Mouse (Mus musculus): ENCODE data around the gene Rbpj. TPM values are rescaled to one million over a fixed set of nuclear protein-coding genes. Genes with fewer than 3 reads are reported as not detected.

The Rbpj gene
- polyA plus RNA-seq, 1 experiment from 2014 or later, result 33.1 TPM

- H3K4me3 ChIP-seq (ENCODE audit: low read length), result no peak overlapping the region
- peak; percentile 46; the same call in 1 of the 2 replicates for ATAC-seq (ENCODE audit: low FRiP score, low TSS enrichment)
These were observed 21.9 kb upstream of the Rbpj start for GRCm38 (mm10) chr5:53444030-53444429.

DNA sequence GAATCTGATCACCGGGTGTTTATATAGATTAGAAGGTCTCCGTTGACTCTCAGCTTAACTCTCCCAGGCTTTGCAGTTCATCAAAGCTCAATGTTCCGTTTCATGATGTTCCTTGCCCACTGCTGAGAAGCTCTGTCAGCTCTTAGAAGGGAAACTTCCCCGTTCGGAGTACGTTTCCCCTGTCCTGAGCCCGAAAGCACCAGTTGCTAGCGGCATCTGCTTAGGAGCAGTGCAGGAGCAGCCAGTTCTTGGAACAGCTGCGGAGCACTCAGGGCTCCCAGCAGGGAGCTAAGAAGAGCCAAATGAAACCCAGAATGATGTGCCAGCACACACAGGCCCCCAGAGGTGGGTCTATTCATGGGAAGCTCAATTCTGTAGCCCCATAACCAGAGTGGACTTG lies 15.0 kb upstream of the Rbpj start:
- H3K27ac ChIP-seq (ENCODE audit: low read length), result no peak overlapping the region
- no peak for ATAC-seq (ENCODE audit: low FRiP score, low TSS enrichment)
- 59% methylated on average over 9 of the region's 9 CpGs for WGBS

More at GRCm38 (mm10) chr5:53444030-53444429, 21.9 kb upstream of the Rbpj start:
- Histone ChIP-seq H3K4me2 (replicated peaks; ENCODE audit: low read depth, low read length) (no peak overlapping the region), H3K4me1 (ENCODE audit: insufficient read depth, low read length) (no peaks in the 10 kb centered on the region), H3K27me3 (ENCODE audit: insufficient read depth, low read length) (no peaks in the 10 kb centered on the region), H3K27ac (ENCODE audit: low read length) (no peak overlapping the region), H3K9ac (replicated peaks; ENCODE audit: low read length) (no peak overlapping the region), H3K36me3 (ENCODE audit: insufficient read depth, low read length) (no peaks in the 10 kb centered on the region), H3K9me3 (ENCODE audit: low read length) (no peaks in the 10 kb centered on the region)
- 81% methylated on average over 5 of the region's 5 CpGs for whole genome bisulfite sequencing

DNA sequence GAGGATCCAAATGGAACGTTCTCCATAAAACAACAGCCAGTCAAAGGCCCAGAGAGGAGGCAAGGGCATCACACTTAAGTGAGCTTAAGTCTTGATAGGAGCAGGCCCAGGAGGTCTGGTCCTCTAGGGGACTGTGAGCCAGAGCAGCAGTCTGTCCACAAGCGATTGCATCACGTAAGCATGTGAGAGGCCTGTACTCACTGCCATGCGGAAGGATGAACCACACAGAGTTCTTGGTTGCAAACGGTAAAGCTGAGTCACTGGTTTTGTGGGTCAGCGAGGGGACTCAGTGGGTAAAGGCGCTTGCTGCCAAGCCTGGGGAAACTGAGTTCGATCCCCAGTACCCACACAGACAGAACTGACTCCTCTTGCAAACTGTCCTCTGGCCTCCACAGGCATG lies 14.1 kb upstream of the Rbpj start:
- no peaks in the 10 kb centered on the region for H3K9me3 ChIP-seq (ENCODE audit: low read length)
- no peak overlapping the region for H3K9ac ChIP-seq (replicated peaks; ENCODE audit: low read length)
- no peak overlapping the region for H3K27ac ChIP-seq (ENCODE audit: low read length)
- H3K4me2 ChIP-seq (replicated peaks; ENCODE audit: low read depth, low read length), result no peak overlapping the region
- no peaks in the 10 kb centered on the region for H3K27me3 ChIP-seq (ENCODE audit: insufficient read depth, low read length)
- H3K36me3 ChIP-seq (ENCODE audit: insufficient read depth, low read length), result no peaks in the 10 kb centered on the region
- 91% methylated on average over 8 of the region's 8 CpGs for WGBS
- no peaks in the 10 kb centered on the region for H3K4me1 ChIP-seq (ENCODE audit: insufficient read depth, low read length)
- H3K4me3 ChIP-seq (ENCODE audit: low read length), result no peak overlapping the region
- no peak for ATAC-seq (ENCODE audit: low FRiP score, low TSS enrichment)

More for the DNA sequence above, 15.0 kb upstream of the Rbpj start:
- no peaks in the 10 kb centered on the region for H3K36me3 ChIP-seq (ENCODE audit: insufficient read depth, low read length)
- no peak overlapping the region for H3K4me3 ChIP-seq (ENCODE audit: low read length)
- H3K9me3 ChIP-seq (ENCODE audit: low read length), result no peaks in the 10 kb centered on the region
- no peaks in the 10 kb centered on the region for H3K4me1 ChIP-seq (ENCODE audit: insufficient read depth, low read length)
- H3K9ac ChIP-seq (replicated peaks; ENCODE audit: low read length), result no peak overlapping the region
- H3K27me3 ChIP-seq (ENCODE audit: insufficient read depth, low read length), result no peaks in the 10 kb centered on the region
- no peak overlapping the region for H3K4me2 ChIP-seq (replicated peaks; ENCODE audit: low read depth, low read length)

- H3K9me3 ChIP-seq (ENCODE audit: low read length), result no peaks in the 10 kb centered on the region
- 58% methylated on average over 3 of the region's 3 CpGs for WGBS
- no peaks in the 10 kb centered on the region for H3K27me3 ChIP-seq (ENCODE audit: insufficient read depth, low read length)
- H3K27ac ChIP-seq (ENCODE audit: low read length), result no peak overlapping the region
- no peak overlapping the region for H3K9ac ChIP-seq (replicated peaks; ENCODE audit: low read length)
- H3K4me2 ChIP-seq (replicated peaks; ENCODE audit: low read depth, low read length), result no peak overlapping the region
- no peaks in the 10 kb centered on the region for H3K36me3 ChIP-seq (ENCODE audit: insufficient read depth, low read length)
- ATAC-seq (ENCODE audit: low FRiP score, low TSS enrichment), result no peak; the same call in 1 of the 2 replicates
- no peak overlapping the region for H3K4me3 ChIP-seq (ENCODE audit: low read length)
- H3K4me1 ChIP-seq (ENCODE audit: insufficient read depth, low read length), result no peaks in the 10 kb centered on the region
These were observed 13.0 kb upstream of the Rbpj start for GRCm38 (mm10) chr5:53452920-53453319.

GRCm38 (mm10) chr5:53454706-53455105 lies 11.2 kb upstream of the Rbpj start:
- Histone ChIP-seq H3K27me3 (ENCODE audit: insufficient read depth, low read length) (no peaks in the 10 kb centered on the region), H3K4me2 (replicated peaks; ENCODE audit: low read depth, low read length) (no peak overlapping the region), H3K36me3 (ENCODE audit: insufficient read depth, low read length) (no peaks in the 10 kb centered on the region), H3K4me1 (ENCODE audit: insufficient read depth, low read length) (no peaks in the 10 kb centered on the region), H3K9ac (replicated peaks; ENCODE audit: low read length) (no peak overlapping the region), H3K27ac (ENCODE audit: low read length) (no peak overlapping the region), H3K9me3 (ENCODE audit: low read length) (no peaks in the 10 kb centered on the region), H3K4me3 (ENCODE audit: low read length) (no peak overlapping the region)
- WGBS, result 75% methylated on average over 9 of the region's 9 CpGs
- no peak for ATAC-seq (ENCODE audit: low FRiP score, low TSS enrichment)

GRCm38 (mm10) chr5:53455459-53455858 lies 10.5 kb upstream of the Rbpj start:
- H3K4me1 ChIP-seq (ENCODE audit: insufficient read depth, low read length), result no peaks in the 10 kb centered on the region
- H3K27ac ChIP-seq (ENCODE audit: low read length), result no peak overlapping the region
- H3K27me3 ChIP-seq (ENCODE audit: insufficient read depth, low read length), result no peaks in the 10 kb centered on the region
- H3K9me3 ChIP-seq (ENCODE audit: low read length), result no peaks in the 10 kb centered on the region
- H3K36me3 ChIP-seq (ENCODE audit: insufficient read depth, low read length), result no peaks in the 10 kb centered on the region
- no peak overlapping the region for H3K9ac ChIP-seq (replicated peaks; ENCODE audit: low read length)
- ATAC-seq (ENCODE audit: low FRiP score, low TSS enrichment), result no peak
- WGBS, result 85% methylated on average over 5 of the region's 5 CpGs
- H3K4me3 ChIP-seq (ENCODE audit: low read length), result no peak overlapping the region
- no peak overlapping the region for H3K4me2 ChIP-seq (replicated peaks; ENCODE audit: low read depth, low read length)

DNA sequence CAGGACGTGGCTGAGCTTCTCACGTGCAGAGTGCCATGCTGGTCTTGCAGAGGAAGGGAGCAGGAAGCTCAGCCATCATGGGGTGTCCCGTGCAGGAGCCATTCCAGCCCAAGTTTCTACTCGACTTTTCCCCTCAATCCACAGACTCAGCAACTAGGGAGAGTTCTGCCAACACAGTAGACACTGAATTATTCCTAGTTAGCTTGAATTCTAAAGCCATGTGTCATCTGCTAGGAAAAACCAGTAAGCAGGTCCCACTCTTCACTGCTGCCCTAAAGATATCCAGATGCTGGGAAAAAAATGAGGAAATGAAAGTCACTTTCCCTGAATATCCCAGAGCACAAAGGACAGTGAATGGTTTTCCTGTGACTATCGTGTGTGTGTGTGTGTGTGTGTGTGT lies 5.8 kb upstream of the Rbpj start:
- whole genome bisulfite sequencing, result 69% methylated on average over 5 of the region's 5 CpGs
- Histone ChIP-seq H3K4me3 (ENCODE audit: low read length) (no peak overlapping the region), H3K27ac (ENCODE audit: low read length) (no peak overlapping the region), H3K4me1 (ENCODE audit: insufficient read depth, low read length) (no peaks in the 10 kb centered on the region; the same call in 1 of the 2 replicates), H3K9me3 (ENCODE audit: low read length) (no peaks in the 10 kb centered on the region), H3K36me3 (ENCODE audit: insufficient read depth, low read length) (no peaks in the 10 kb centered on the region), H3K4me2 (replicated peaks; ENCODE audit: low read depth, low read length) (no peak overlapping the region), H3K27me3 (ENCODE audit: insufficient read depth, low read length) (no peaks in the 10 kb centered on the region), H3K9ac (replicated peaks; ENCODE audit: low read length) (no peak overlapping the region)
- no peak for ATAC-seq (ENCODE audit: low FRiP score, low TSS enrichment)

DNA sequence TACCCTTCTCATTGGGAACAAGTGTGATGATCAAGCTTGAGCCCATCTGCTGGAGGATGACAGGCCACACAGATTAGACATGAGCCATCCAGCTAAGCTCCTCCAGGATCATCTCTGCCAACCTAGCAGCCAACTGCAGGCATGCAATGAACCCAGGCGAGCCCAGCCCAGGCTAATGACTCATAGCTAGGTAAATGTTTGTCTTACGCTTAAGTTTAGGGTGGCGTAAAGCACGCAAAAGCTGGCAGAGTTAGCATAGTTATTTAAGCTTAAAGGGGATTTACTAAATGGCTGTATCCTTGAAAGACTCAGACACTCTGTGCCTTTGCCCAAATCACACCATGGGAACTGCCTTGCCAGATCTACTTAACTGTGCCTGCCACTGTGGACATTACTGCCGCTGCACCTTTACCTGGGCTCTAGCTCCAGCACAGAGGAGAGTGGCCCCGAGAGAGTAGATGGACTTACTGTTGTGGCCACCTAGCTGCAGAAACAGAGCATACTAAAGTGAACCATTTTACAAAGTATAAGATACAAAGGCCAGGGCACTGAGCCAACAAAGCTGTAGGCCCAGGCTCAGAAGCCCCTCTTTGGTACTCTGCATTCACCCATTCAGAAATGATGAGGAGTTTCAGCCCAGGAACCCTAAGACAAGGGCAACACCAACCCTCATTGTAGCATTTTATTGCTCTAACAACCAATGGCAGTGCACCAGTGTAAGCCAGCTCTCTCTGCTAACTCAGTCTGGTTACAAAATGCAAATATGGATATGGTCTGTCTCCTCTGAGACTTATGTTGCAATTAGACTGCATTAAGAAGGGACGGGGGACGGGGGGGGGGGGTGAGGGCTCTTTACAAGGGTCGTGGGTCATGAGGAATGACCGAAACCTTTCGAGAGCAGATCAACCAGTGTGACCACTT lies 2.6 kb upstream of the Rbpj start:
- H3K4me3 ChIP-seq (ENCODE audit: low read length), result no peak overlapping the region
- no peaks in the 10 kb centered on the region; the same call in 1 of the 2 replicates for H3K4me1 ChIP-seq (ENCODE audit: insufficient read depth, low read length)
- no peaks in the 10 kb centered on the region for H3K9me3 ChIP-seq (ENCODE audit: low read length)
- no peaks in the 10 kb centered on the region for H3K36me3 ChIP-seq (ENCODE audit: insufficient read depth, low read length)
- no peaks in the 10 kb centered on the region for H3K27me3 ChIP-seq (ENCODE audit: insufficient read depth, low read length)
- 66% methylated on average over 11 of the region's 11 CpGs for WGBS
- no peak overlapping the region for H3K9ac ChIP-seq (replicated peaks; ENCODE audit: low read length)
- peak; percentile 70 for ATAC-seq (ENCODE audit: low FRiP score, low TSS enrichment)
- no peak overlapping the region for H3K4me2 ChIP-seq (replicated peaks; ENCODE audit: low read depth, low read length)
- H3K27ac ChIP-seq (ENCODE audit: low read length), result no peak overlapping the region; the same call in 1 of the 2 replicates

- H3K9ac ChIP-seq (replicated peaks; ENCODE audit: low read length), result no peak overlapping the region
- 71% methylated on average over 16 of the region's 16 CpGs for WGBS
- H3K4me2 ChIP-seq (replicated peaks; ENCODE audit: low read depth, low read length), result no peak overlapping the region
- ATAC-seq (ENCODE audit: low FRiP score, low TSS enrichment), result no peak
- no peak overlapping the region for H3K27ac ChIP-seq (ENCODE audit: low read length)
- H3K4me1 ChIP-seq (ENCODE audit: insufficient read depth, low read length), result peaks cover 6% of the 10 kb centered on the region
- no peaks in the 10 kb centered on the region for H3K9me3 ChIP-seq (ENCODE audit: low read length)
- no peaks in the 10 kb centered on the region for H3K36me3 ChIP-seq (ENCODE audit: insufficient read depth, low read length)
- H3K27me3 ChIP-seq (ENCODE audit: insufficient read depth, low read length), result no peaks in the 10 kb centered on the region
- no peak overlapping the region for H3K4me3 ChIP-seq (ENCODE audit: low read length)
These were observed 726 bp downstream of the Rbpj start for GRCm38 (mm10) chr5:53466422-53467333.
